Mouse (Mus musculus): ENCODE data around the gene Pbx1. TPM values are rescaled to one million over a fixed set of nuclear protein-coding genes. Genes with fewer than 3 reads are reported as not detected.
A peak's percentile ranks its signal among the peaks of the same experiment; 100 is the strongest.
"Not testable (repeated sequence)": the region's sequence is repeated elsewhere in the genome, so short reads cannot be mapped to it uniquely, and the experiment has no call there.

Pbx1 gene
- 10 to 100 TPM; 27.0 to 32.2 TPM for total RNA-seq (2021)
- long read RNA-seq, experiment 1, partial matches to known transcripts = 5 of 9 reads
- long read RNA-seq, experiment 1, other reads (novel, unspliced or antisense) = 4 of 9 reads
- long read RNA-seq, experiment 2, partial matches to known transcripts = 4 of 10 reads
- long read RNA-seq, experiment 2, other reads (novel, unspliced or antisense) = 6 of 10 reads

GRCm38 (mm10) chr1:168432232-168432280 lies at the start of gene Pbx1:
Pbx1 (minus strand) TSS chr1:168432270.
- not testable (repeated sequence) for DNase-seq

DNA sequence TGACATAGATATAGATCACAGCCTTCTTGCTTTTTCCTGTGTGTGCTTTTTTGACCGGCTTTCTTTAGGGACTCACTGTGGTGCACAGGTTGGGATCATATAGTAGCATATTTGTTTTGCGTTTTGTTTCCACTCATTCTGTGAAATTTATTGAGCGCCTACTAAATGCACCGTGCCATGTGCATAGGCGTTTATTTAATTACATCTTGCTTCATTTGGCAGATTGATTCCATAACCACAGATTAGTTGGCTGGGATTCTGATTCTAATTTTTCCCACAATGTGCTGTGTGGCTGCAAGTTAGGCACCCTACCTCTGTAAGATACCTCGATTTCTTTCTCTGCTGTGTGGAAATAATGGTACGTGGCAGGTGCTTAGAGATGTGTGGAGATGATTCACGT lies 47.6 kb upstream of the Pbx1 start:
- DNase-seq = no peak

GRCm38 (mm10) chr1:168478829-168479228 lies 46.8 kb upstream of the Pbx1 start:
- no peak for DNase-seq

DNA sequence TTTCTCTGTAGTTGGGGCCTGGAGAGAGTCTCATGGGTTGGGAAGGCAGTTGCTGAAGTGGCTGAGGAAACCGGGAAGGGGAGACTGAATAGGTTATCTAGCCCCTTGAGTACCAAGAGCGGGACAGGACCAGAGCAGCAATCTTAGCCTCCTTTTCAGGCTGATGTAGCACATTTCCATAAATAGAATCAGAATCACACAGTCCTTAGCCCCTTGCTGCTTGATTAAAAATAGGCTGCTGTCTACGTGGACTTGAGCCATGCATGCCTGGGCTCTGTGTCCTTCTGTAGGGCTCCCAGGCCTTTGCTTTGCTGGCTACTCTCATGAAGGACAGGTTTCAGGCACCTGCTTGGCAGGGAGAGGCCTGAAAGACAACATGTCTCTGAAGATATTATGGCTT lies 44.8 kb upstream of the Pbx1 start:
- no peak for DNase-seq

- DNase-seq = no peak
Measured at GRCm38 (mm10) chr1:168476216-168476897, 44.3 kb upstream of the Pbx1 start.

DNA sequence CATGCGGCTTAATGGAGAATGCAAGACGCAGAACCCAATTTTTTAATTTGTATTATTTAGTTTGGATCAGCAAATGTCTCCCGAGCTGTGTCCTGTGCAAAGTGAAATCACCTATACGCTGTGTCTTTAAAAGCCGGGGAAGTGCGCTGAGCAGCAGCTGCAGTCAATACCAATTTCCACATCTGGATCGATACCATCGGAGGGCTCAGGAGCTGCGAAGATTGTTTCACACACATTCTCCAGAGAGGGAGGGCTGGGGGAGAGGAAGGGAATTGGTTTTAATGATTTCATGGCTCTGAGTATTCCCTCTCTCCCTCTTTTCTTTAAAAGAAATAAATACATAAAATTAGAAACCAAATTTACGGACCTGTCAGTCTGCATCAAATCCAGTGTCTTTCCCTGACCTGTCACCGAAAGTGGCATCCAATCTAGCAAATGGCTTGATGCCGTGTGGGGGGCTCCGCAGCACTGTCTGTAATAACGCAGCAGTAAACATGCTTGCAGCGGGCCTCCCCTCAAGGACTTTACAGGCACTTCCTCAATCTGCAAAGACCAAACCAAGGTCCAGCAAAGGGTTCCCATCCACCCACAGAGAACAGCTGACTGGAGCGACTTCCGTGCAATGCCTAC lies 43.6 kb upstream of the Pbx1 start:
- no peak for DNase-seq

DNA sequence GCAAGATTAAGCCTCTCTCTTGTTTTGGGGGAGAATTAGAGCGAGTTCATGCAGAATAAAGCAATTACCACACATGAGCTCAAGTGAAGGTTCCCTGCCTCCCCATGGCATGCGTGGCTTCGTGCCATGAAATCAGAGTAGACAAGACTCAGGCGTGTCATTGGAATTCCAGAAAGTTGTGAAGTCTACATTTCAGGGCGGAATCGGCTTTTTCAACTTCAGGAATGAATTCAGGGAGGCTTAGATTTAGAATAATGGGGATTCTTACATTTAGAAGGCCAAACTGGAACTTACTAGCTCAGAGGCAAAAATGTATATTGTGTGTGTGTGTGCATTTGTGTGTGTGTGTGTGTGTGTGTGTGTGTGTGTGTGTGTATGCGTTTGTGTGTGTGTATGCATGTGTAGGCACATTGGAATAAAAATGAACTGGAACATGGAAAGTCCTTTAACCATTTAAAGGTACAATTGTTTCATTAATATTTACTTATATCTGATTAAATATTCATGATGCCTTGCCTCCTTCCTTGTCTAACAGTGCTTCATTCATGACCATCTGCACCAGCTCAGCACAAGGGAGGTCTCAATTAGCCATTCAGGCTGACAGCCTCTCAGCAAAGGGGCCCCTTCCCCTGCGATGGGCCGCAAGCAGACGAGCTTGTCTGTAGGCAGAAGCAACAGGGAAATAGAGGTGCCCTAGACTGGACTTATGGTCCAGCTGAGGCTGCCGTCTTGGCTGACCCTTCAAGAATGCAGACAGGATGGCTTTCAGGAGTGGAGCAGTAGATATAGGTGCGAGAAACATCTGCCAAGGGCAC lies 41.4 kb upstream of the Pbx1 start:
- peak; percentile 48 for DNase-seq

GRCm38 (mm10) chr1:168472545-168473254 lies 40.6 kb upstream of the Pbx1 start:
- DNase-seq = no peak

GRCm38 (mm10) chr1:168459426-168459825 lies 27.4 kb upstream of the Pbx1 start:
- no peak for DNase-seq

- peak; percentile 14 for DNase-seq
Measured at GRCm38 (mm10) chr1:168457191-168457747, 25.2 kb upstream of the Pbx1 start.

DNA sequence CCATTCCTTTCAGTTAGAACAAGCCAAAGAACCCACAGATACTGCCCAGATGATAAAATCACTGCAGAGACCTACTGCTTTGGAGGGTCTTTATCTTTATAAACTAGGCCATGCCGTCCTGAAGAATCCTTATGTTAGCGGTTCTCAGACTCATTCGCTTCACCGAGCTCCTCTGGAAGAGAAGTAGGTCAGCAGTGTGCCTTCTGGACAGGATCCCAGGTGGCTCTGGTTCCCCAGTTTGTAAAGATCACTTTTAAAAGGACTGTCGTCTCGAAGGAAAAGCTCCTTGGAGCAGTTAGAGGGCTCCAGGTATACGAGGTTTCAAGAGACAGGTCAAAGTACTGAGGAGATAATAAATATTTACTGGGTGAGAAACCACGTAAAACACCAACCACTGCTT lies 23.1 kb upstream of the Pbx1 start:
- no peak for DNase-seq

- DNase-seq = no peak
Measured at GRCm38 (mm10) chr1:168433671-168434070, 1.6 kb upstream of the Pbx1 start.

DNA sequence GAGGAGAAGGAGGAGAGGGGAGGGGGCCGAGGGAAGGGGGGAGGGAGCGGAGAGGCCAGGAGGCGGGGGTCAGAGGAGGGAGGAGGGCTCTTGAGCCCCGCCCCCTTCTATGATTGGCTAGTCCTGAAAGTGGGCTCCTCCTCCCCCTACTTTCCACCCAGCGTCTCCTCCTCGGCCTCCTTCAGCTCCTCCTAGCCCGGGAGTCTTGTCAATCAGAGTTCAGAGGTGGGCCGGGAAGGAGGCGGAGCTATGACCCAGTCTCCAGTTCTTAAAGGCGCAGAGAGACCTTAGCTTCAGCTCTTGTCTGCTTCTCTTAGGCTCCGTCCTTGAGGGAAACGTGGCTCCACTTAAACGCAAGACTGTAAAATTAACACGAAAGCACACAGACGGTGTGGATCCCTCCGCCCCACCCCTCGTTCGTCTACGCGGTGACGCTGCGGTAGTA lies 233 bp upstream of the Pbx1 start:
- DNase-seq = peak; percentile 87

GRCm38 (mm10) chr1:168431711-168432231 lies 299 bp downstream of the Pbx1 start:
- DNase-seq = peak; percentile 61

- DNase-seq = peak; percentile 47
Measured at GRCm38 (mm10) chr1:168430868-168431710, 981 bp downstream of the Pbx1 start.

GRCm38 (mm10) chr1:168429856-168430644 lies 2.0 kb downstream of the Pbx1 start:
- DNase-seq = no peak

DNA sequence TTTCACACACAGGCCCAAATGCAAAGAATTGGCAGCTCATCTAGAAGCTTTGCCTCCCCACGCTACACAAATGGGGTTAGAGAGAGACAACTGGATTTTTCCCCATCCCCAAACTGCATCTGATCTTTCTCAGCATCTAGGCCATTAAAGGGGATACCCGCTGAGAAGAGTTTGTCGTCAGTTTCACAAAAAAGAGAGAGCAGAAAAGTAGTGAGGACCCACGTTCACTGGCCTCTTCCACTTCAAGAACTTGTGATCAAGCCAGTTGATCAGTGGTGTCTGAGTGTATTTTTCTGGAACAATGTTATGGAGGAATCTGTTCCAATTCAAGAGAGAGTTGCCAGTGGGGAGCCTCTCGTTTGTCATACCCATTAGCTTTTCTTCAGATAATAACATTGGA lies 2.7 kb downstream of the Pbx1 start:
- DNase-seq = no peak

DNA sequence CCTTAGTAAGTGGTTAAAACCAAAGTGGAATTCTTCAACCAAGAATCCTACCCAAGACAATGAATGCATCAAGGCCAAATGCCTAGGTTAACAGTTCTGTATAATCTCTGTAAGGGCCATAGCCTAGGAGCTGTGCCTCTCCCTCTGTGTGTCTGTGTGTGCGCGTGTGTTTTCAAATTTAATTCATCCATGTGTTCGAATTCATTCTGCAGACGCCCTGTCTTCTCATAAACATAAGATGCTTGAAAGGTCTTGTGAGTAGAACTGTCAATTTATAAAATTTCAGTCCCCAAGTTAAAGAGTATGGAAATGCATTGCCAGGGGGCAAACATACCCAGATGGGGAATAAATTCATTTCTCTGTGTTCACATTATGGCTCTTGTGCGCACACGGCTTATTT lies 3.8 kb downstream of the Pbx1 start:
- no peak for DNase-seq

GRCm38 (mm10) chr1:168427596-168427995 lies 4.5 kb downstream of the Pbx1 start:
- DNase-seq = no peak

DNA sequence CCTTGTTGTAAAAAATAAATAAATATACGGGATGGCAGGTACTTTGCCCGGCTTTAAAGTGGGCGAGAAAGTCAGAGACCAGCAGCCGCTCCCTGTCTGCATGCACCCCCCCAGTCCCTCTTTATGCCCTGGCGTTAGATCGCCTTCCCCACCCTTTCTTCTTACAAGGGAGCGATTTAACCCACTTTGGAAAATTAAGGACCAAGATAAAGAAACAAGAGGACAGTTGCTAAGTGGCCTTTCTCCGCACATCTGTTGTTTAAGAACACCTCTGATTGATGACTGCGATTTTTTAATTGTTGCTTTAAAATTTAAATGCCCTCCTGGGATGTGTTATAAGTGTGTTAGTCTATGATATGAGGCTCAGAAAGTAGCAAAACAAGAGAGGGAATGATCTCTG lies 5.2 kb downstream of the Pbx1 start:
- DNase-seq = no peak

Data from gastrocnemius, postnatal 10 days (tissue).